Mouse (Mus musculus) bone marrow macrophage, adult 2 months (primary cell): Measurements from ENCODE around the gene Cerkl.

ENCODE experiments used
- CTCF ChIP-seq: IDR thresholded peaks from 2 replicates; pipeline ENCODE4 v1.5.1; 2012; ENCODE audit warnings: low read depth, mild to moderate bottlenecking, low read length, moderate library complexity
- POLR2A ChIP-seq: IDR thresholded peaks from 2 replicates; pipeline ENCODE4 v1.6.1; 2012; ENCODE audit warnings: mild to moderate bottlenecking, low read depth, low read length, borderline replicate concordance

DNA sequence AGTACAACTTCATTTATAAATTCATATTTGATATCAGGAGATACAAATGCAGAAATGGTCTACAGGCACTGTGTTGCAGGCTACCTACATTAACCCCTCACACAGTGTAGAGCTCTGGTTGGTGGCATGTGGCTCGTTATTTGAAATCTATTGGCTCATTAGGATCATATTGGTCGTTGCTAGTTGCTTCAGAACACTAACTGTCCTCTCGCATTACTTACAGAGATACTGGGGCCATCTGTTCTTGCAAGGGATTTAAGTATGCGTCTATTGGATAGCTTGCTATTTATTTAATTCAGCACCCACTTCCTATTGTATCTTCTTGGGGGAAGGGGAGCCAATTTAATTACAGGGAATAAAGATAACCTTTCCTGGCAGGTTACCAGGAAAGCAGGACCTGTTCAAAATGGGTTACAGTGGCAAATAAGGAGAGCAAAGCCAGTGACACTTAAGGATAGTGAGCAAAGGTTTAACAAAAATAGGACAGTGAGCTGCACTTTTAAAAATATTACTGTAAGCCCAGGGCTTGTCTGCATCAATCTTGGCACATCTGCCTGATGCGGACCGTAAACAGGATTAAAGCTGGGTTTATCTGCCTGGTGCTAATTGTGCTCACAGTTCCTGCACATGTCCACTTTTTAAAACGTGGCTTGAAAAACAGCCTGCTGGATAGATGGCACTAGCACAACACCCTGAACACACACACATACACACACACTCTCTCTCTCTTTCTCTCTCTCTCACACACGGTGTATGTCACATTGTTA, 57.2 kb downstream of the Cerkl start:
- TF ChIP-seq CTCF (no peak), POLR2A (no peak)
